Mouse (Mus musculus): ENCODE results near the gene Hras.

Gene Hras

DNA sequence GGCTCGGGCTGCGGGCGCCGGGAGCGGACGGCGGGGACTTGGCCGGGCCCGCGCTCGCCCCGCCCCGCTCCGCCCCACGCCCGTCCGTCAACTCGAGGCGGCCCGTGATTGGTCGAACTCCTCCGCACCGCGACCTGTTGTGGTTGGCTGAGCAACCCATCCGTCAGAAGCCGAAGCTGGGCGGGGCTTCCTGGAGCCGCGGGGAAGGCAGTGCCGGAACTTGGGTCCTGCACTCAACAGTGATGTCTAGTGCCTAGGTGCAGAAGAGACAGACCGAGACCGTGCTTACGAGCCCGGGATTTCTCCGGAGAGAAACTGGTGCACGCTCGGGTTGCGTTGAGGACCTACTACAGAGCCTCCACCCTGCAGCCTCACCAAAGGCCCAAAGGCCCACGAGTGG lies at the start of gene Hras, which contains the start of gene Lrrc56:
Hras (minus strand) TSS at position 58 of the 400 bp plus-strand sequence.
Lrrc56 (plus strand) TSS at position 210 of the 400 bp plus-strand sequence.
- DNase-seq = peak; percentile 96 to 97

DNA sequence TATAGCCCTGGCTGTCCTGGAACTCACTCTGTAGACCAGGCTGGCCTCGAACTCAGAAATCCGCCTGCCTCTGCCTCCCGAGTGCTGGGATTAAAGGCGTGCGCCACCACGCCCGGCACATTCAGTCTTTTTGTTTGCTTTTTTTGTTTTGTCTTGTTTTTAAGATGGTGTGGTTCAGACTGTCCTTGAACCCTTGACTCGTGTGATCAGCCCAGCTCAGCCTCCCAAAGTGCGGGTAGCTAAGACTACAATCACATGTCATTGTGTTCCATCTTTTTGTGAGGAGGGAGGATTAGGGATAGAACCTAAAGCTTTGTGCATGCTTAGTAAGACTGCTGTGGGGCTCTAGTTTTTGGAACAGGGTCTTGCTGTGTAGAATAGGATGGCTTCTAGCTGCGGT lies 37.7 kb upstream of the Hras start:
- no peak for DNase-seq

DNA sequence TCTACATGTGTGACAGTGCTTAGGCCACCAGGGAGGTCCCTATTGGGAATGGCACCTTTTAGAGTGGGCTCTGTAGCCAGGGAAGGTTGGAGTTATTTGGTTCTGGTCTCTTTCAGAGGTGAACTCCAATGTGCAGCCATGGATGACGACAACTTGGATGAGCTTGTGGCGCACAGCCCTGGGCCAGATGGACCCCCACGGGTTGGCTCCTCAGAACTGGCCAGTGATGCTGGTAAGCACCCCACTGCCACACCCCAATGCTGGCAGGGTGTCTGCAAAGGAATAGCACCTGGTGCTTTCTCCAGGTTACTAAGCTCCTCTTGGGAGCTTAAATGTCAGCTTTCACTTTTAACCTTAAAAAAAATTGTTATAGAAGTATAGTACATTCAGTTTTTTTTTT lies 37.3 kb upstream of the Hras start:
- no peak for DNase-seq

DNA sequence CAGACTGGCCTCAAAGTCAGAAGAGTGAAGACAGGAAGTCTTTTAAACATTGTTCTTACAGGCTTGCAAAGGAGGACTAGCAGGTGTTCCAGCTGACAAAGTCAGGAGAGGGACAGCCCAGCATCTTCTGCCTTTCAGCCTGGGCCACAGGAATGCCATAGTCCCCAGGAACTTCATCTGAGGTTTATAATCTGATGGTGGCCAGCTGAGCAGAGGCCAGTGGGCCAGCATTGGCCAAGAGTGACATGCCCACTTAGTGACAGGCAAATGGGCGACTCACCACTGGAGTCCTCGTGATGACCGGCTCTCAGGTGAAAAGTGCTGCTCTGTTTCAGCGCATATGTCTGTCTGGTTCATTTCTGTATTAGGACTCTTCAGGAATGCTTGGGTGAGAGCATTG lies 36.8 kb upstream of the Hras start:
- DNase-seq = no peak

DNA sequence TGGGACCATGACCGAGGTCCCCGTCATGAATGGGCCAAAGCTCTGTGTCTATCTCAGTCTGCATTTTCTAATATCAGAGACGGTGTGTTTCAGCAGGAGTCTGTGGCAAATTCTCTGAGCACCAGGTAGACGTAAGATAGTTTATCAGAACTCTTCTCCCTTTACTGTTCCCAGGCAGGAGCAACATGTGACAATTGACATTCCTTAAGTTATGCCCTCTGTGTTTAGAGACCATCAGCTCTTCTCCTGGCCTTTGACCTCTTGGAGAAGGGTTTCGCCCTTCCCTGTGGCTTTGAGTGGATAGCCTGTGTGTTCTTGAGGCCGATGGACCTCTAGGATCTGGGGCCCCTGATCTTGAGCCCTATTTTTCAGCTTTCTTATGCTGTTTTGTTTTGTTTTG lies 35.9 kb upstream of the Hras start:
- DNase-seq = no peak

DNA sequence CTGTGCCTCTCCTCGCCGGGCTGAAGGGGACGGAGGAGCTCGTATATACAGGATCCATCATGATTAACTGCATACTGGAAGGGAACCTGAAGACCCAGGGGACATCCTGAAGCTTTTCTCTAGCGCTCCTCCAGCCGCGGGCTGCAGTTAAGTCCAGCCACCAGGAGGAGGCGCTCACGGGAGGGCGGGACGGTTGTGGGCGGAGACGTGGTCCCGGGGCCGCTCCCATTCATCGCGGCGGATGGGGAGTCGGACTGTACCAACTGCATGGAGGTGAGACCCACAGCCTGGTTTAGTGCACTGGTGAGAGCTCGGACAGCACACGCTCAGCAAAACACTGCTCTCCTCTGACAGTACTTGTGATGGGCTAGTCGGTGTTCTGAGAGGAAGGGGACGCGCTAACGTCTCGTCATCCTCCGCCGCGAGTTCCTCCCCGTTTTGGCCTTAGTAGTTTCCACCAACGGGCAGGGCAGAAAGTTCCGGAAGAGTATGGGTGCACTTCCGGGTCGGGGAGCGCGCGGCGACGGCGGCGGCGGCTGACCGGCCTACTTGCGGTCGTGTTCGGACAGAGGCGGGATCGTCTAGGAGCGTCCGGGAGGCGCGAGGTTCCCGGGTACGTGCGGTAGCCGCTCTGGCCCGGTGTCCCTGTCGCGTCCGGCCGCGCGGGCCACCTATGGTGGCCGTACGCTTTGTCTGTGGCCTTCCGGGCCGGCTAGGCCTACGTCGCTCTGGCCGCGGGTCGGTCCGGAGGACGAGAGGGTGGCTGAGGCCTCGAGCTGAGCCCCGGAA lies 34.7 kb upstream of the Hras start, which contains the start of gene Phrf1:
Phrf1 (plus strand) TSS at position 506 of the 789 bp plus-strand sequence.
- peak; percentile 95 for DNase-seq

DNA sequence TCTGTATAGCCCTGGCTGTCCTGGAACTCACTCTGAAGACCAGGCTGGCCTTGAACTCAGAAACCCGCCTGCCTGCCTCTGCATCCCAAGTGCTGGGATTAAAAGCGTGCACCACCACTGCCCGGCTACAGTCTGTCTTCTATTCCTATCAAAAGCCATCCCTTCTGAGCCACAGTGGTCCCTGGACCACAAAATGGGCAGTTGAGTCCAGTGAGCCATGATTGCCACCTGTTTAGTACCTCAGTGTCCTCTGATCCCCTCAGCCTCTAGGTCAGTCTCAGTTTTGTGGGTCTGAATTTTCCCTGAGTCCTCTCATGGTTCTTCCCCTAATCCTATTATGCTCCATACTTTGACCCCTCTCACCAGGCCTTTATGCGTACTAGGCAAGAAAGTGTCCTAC lies 34.0 kb upstream of the Hras start:
- no peak for DNase-seq

DNA sequence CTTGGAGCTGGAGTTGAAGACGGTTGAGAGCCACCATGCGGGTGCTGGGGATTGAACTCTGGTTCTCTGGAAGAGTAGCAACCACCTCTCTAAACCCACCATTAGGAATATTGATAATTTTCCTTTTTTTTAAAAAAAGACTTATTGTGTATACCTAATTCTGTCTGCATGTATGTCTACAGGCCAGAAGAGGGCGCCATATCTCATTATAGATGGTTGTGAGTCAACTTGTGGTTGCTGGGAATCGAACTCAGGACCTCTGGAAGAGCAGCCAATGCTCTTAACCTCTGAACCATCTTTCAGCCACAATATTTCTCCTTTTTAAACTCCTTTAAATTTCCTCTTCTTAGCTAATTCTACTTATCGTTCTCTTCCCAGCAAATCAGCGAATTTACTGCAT lies 32.7 kb upstream of the Hras start:
- DNase-seq = peak in 1 of 2 experiments; percentile 21

DNA sequence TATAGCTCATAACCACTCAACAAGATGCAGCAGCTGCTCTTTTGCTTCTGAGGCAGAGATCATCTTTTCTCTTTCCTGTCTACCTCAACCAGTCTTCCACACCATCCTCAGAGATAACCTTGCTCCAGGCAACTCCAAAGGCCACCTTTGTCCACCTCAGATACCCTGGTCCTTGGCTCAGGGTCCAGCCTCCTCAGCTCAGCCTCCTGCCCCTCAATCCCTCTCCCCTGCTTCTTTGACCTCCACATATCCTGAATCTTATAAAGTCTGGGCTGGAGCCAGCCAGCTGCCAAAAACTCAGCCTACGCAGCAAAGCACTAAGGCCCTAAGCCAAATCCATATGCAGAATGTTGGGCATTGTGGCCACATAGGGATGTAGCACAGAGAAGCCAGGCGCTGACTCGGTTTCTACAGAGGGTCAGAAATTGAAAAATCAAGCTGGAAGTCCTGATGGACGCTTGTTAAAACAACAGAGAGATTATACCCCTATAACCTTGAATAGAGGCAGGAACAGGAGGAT lies 29.0 kb upstream of the Hras start:
- no peak for DNase-seq

DNA sequence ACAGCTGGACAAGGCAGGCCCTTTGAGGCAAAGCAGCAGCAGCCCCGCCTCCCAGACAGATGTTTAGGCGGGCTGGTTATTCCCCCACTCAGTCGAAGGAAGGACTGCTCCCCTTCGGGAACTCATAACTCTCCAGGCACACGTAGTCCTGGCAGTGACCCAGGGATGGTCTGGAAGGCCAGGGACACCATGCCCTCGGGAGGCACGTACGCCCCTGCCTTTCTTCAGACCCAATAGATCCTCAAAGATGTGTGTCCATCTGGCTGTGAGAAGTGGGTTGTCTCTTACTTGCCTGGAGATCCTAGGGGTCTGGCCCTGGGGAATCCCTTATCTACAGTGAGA lies 28.3 kb upstream of the Hras start:
- DNase-seq = no peak

DNA sequence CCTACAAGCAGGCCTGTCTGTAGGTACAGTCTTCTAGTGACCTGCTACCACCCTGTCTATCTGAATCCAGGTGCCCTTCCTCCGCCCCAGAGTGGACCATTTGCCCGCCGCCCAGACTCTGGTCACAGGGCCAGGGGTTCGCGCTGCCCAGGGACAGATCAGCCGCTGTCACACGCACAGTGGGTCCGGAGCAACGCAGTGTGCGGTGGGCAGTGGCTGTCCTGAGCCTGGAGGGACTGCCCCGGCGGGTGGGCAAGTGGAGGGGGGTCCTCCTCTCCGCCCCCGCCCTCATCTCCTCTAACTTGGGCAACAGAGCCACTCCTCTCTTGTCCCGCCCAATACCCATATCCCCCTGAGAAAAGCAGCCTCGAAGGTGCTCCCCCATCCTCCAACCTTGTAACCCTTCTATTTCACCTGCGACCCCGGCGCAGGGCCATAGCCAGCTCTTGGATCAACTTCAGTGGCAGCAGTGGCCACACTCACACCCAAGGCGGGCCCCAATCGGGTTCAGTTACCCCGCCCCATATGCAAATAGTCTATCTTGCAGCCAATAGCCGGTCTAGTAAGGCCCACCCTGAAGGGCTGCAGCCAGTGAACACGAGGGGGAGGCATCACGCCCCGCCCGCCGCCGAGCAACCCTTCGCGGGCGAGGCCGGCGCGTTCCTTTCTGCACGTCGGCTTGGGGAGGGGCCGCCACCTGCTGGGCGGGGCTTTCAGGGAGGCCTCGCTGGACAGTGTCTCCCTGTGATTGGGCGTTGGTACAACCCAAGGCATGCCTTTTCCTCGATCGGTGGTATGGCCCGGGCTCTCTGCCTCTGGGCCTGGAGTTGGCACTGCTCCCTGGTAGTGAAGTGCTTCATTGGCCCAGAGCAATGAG lies 27.7 kb upstream of the Hras start:
- peak; percentile 90 to 92 for DNase-seq

DNA sequence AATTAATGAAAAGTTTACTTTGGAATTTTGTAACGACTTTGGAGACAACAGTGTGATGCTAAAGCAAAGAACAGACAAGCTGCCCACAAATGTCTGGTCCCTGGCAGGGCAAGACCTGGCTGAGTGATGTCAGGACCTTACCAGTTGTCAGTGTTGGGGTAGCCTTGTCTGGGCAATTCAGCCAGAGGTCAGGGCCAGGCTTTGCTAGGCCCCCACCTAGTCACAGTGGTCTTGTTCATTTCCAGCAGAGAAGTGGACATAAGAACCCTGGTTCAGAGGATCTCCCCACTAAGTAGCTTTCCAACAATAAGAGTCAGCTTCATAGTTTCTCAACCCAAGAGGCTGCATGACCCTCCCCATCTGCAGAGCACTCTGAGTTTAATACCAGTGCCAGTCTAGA lies 26.6 kb upstream of the Hras start:
- no peak for DNase-seq

DNA sequence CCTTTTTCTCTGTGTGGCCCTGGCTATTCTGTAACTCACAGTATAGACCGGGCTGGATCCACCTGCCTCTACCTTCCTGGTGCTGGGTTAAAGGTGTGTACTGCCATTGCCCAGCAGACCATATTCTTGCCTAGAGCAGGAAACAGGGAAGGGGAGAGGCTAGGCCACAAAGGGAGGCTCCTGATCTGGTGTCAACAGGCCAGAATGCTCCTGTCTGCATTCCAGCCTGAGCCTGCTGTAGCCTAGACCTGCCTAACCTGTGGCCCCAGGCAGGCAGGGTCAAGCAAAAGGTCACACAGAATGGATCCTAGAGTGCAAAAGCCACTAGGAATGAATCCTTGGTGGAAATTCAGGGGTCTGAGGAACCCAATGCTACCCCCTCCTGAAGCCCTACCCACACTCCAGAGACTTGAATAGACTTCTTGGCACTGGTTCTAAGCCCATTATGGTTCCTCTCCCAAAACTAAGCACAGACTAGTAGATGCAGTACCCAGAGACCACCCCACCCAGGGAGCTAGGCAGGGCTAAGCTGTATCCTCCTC lies 25.8 kb upstream of the Hras start:
- no peak for DNase-seq

DNA sequence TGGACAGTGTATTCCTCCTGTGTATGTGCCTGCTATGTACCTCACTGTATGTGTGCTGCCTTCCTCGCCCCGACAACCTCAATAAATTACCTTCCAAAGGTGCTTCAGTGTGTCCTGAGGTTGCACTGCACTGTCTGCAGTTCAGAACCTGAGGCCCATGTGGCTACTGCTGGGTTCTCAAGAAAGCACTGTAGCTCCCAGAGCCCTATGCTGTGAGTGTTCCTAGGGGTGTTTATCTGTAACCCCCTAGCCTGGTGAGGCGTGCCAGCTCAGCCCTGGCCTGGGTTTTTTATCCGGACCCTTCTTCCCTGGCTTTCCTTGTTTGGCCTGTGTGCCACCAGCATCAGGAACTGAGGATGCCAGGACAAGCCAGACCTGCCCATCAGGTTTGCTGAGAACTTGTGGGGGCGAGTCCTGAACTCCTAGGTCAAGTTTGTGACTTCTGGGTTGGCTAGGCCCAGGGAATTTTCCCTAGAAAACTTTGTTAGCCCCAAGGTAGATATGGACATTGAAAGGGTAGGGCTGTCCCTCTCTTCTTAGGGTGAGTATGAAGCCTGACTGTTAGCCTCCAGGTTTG lies 24.8 kb upstream of the Hras start:
- DNase-seq = no peak

DNA sequence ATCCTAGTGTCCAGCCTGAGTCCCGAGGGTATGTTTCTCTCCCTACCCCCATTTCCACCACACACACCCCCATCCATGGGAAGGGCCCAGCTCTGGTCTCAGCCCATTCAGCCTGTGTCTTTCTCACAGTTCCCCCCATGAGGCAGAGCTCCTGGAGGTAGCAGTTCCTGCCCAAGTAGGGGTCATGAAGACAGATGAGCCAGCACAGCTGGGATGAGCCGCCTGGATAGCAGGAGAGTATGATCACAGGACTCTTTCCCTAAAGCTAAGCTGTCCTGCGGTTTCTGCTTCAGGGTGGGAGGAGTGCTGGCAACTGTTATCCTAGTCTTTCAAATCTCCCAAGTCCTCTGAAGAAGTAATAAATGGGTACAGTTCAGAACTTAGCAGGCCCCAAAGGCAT lies 24.3 kb upstream of the Hras start:
- DNase-seq = no peak

DNA sequence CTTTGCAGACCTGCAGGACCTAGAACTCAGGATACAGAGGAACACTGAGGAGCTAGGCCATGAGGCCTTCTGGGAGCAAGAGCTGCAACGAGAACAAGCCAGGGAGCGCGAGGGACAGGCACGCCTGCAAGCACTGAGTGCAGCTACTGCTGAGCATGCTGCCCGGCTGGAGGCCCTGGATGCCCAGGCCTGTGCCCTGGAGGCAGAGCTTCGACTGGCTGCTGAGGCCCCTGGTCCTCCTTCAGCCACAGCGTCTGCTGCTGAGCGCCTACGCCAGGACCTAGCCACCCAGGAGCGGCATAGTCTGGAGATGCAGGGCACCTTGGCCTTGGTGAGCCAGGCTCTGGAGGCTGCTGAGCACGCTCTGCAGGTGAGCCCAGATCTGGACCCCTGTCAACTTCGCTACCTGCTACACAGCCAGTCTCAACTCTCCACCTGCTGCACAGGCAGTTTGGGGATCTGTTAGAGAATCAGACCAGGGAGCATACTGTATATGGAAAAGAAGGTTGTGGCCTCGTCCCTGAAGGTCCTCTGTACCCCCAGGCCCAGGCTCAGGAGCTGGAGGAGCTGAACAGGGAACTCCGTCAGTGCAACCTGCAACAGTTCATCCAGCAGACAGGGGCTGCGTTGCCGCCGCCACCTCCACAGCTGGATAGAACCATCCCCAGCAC lies 23.7 kb upstream of the Hras start:
- no peak for DNase-seq

DNA sequence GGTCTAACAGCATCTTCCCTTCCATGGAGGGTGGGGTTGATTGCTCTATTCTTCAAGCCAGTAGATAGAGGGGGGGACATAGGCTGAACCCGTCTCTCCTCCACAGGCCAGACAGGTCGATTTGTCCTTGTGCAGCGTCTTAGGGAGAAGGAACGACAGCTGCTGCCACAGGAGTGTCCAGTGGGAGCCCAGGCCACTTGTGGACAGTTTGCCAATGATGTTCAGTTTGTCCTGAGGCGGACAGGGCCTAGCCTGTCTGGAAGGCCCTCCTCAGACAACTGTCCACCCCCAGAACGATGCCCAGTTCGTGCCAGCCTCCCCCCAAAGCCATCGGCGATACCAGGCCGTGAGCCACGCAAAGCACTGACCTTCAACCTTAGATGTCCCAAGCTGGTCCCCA lies 23.1 kb upstream of the Hras start:
- DNase-seq = no peak

DNA sequence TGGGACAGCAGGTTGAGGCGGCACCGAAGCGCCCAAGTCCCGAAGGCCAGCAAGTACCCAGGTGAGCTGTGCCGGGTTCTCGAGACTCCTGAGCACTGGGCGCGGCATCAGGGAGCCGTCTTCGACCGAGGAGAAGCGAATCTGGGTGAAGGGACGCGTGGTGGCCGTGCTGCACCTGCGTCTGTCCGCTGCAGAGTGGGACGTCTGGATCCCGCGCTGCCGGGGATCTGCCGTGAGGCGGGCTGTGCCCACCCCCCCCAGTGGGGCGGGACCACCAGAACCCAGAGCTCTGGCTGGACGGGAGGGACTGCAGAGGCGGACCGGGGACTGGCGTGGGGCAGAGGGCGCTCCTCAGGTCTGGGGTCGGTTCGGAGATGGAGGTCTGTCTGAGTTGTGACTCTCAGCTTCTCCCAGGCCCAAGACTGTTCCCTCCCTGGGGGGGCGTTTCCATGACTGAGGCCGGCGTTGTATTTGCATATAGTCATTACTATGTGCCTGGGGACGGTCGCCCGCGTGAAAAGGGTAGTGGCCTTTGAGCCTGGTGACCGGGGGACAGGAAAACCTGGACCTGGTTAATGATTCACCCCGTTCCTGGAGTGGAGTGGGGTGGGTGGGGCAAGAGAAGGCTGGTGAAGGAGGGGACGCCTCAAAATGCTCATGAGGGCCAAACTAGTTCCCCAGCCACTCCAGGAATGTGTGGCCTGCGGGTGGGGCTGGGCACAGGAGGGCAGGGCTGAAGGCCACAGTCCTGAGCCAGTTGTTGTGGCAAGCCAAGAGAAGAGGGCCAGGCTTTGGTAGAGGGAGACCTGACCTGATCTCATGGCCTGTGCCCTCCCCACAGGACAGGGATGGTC lies 22.3 kb upstream of the Hras start:
- peak; percentile 61 for DNase-seq

DNA sequence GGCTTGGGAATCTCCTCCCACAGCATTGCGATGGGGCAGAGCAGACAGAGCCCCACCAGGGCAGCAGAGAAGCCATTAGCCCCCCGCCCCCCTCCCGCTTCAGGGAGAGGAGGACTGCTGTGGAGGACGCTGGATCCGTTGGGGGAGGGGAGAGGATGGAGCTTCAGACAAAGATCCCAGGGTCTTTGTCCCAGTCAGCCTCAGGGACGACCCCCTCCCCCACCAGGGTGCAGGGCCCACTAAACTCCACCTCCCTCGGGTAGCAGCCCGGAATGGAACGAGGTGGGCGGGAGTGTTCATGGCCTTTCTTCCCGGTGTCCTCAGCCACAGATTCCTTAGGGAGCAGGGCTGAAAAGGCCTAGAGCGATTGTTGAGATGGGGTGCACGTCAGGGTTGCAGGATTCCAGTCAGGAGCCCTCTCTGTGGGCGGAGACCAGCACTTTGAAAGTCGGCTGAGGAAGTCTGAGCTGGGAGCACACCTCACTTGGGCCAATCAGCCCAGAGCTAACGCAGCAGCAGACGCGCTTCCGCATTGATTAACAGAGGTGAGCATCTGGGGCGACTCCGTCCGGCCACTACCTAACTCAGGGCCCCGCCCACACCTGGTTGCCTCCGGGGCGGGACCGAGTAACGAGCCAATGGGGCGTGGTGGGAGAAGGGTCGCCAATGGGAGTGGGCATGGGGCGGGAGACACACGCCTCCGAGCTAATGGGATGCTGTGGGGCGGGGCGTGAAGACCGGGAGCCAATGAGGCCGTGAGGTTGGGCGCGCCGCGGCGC lies 21.5 kb upstream of the Hras start, which contains the start of gene Rassf7:
Rassf7 (plus strand) TSS at position 760 of the 779 bp plus-strand sequence.
- DNase-seq = peak; percentile 98 to 99

DNA sequence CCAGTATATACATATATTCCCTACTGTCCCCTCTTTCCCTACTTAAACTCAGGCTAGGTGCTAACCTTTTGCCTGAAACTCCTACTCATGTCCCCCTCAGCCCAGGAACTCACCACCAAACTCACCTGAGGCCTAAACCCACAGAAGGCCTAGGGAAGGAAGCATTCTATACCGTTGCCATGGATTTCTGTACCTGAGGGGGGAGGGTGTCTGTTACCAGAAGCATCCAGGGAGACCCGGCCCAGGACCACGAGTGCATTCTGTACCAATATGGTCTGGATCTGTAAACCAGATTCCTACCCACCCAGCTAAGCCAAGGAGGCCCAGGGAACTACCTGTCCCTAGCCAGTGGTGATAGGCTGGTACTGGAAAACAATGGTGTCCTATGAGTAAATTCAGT lies 20.5 kb upstream of the Hras start:
- no peak for DNase-seq

All from B cell, adult 2 months (primary cell).